Mouse (Mus musculus): ENCODE results near the gene Atp6ap1l. TPM values are rescaled to one million over a fixed set of nuclear protein-coding genes. Genes with fewer than 3 reads are reported as not detected.
A peak's percentile ranks its signal among the peaks of the same experiment; 100 is the strongest.

The Atp6ap1l gene
- polyA plus RNA-seq, 1 experiment from 2014 or later, result 0.20 TPM

- H3K4me3 ChIP-seq (ENCODE audit: low read depth, low read length), result no peak overlapping the region
- no peak overlapping the region for H3K27ac ChIP-seq (ENCODE audit: low read depth, low read length)
- H3K9ac ChIP-seq (ENCODE audit: low read depth, low read length), result no peak overlapping the region
- 87% methylated on average over 3 of the region's 3 CpGs for WGBS
- H3K4me1 ChIP-seq (replicated peaks; ENCODE audit: control insufficient read depth, insufficient read depth, low read length), result no peaks in the 10 kb centered on the region
- no peak overlapping the region for H3K4me2 ChIP-seq (replicated peaks; ENCODE audit: low read depth, low read length)
- H3K27me3 ChIP-seq (ENCODE audit: control insufficient read depth, insufficient read depth, low read length), result no peaks in the 10 kb centered on the region
- DNase-seq (ENCODE audit: low spot score), result no peak
- H3K36me3 ChIP-seq (ENCODE audit: control insufficient read depth, insufficient read depth, low read length), result no peaks in the 10 kb centered on the region
- no peak for ATAC-seq (ENCODE audit: low FRiP score)
- H3K9me3 ChIP-seq (ENCODE audit: control insufficient read depth, low read length), result no peaks in the 10 kb centered on the region
These were observed 43.0 kb downstream of the Atp6ap1l start for GRCm38 (mm10) chr13:90862138-90862537.

GRCm38 (mm10) chr13:90860888-90861431 lies 44.2 kb downstream of the Atp6ap1l start:
- WGBS, result 87% methylated on average over 2 of the region's 2 CpGs
- DNase-seq (ENCODE audit: low spot score), result no peak
- Histone ChIP-seq H3K9ac (ENCODE audit: low read depth, low read length) (no peak overlapping the region), H3K27me3 (ENCODE audit: control insufficient read depth, insufficient read depth, low read length) (no peaks in the 10 kb centered on the region), H3K4me1 (replicated peaks; ENCODE audit: control insufficient read depth, insufficient read depth, low read length) (no peaks in the 10 kb centered on the region), H3K27ac (ENCODE audit: low read depth, low read length) (no peak overlapping the region), H3K9me3 (ENCODE audit: control insufficient read depth, low read length) (no peaks in the 10 kb centered on the region), H3K4me2 (replicated peaks; ENCODE audit: low read depth, low read length) (no peak overlapping the region), H3K36me3 (ENCODE audit: control insufficient read depth, insufficient read depth, low read length) (no peaks in the 10 kb centered on the region), H3K4me3 (ENCODE audit: low read depth, low read length) (no peak overlapping the region)
- ATAC-seq (ENCODE audit: low FRiP score), result no peak

- ATAC-seq (ENCODE audit: low FRiP score) (no peak), DNase-seq (ENCODE audit: low spot score) (no peak)
- Histone ChIP-seq H3K27me3 (ENCODE audit: control insufficient read depth, insufficient read depth, low read length) (no peaks in the 10 kb centered on the region), H3K9me3 (ENCODE audit: control insufficient read depth, low read length) (no peaks in the 10 kb centered on the region), H3K4me3 (ENCODE audit: low read depth, low read length) (no peak overlapping the region), H3K4me2 (replicated peaks; ENCODE audit: low read depth, low read length) (no peak overlapping the region), H3K36me3 (ENCODE audit: control insufficient read depth, insufficient read depth, low read length) (no peaks in the 10 kb centered on the region), H3K4me1 (replicated peaks; ENCODE audit: control insufficient read depth, insufficient read depth, low read length) (no peaks in the 10 kb centered on the region), H3K27ac (ENCODE audit: low read depth, low read length) (no peak overlapping the region), H3K9ac (ENCODE audit: low read depth, low read length) (no peak overlapping the region)
- 81% methylated on average over 5 of the region's 5 CpGs for WGBS
These were observed 52.2 kb downstream of the Atp6ap1l start for GRCm38 (mm10) chr13:90852727-90853630.

- Histone ChIP-seq H3K4me2 (replicated peaks; ENCODE audit: low read depth, low read length) (no peak overlapping the region), H3K9me3 (ENCODE audit: control insufficient read depth, low read length) (no peaks in the 10 kb centered on the region), H3K27ac (ENCODE audit: low read depth, low read length) (no peak overlapping the region), H3K9ac (ENCODE audit: low read depth, low read length) (no peak overlapping the region), H3K36me3 (ENCODE audit: control insufficient read depth, insufficient read depth, low read length) (no peaks in the 10 kb centered on the region), H3K4me3 (ENCODE audit: low read depth, low read length) (no peak overlapping the region), H3K27me3 (ENCODE audit: control insufficient read depth, insufficient read depth, low read length) (no peaks in the 10 kb centered on the region), H3K4me1 (replicated peaks; ENCODE audit: control insufficient read depth, insufficient read depth, low read length) (no peaks in the 10 kb centered on the region)
- WGBS, result 74% methylated on average over 4 of the region's 4 CpGs
- ATAC-seq (ENCODE audit: low FRiP score) (no peak), DNase-seq (ENCODE audit: low spot score) (no peak)
These were observed 53.4 kb downstream of the Atp6ap1l start for GRCm38 (mm10) chr13:90851795-90852194.

GRCm38 (mm10) chr13:90844191-90844590 lies 61.0 kb downstream of the Atp6ap1l start:
- H3K36me3 ChIP-seq (ENCODE audit: control insufficient read depth, insufficient read depth, low read length), result no peaks in the 10 kb centered on the region
- no peaks in the 10 kb centered on the region for H3K9me3 ChIP-seq (ENCODE audit: control insufficient read depth, low read length)
- H3K4me1 ChIP-seq (replicated peaks; ENCODE audit: control insufficient read depth, insufficient read depth, low read length), result no peaks in the 10 kb centered on the region
- no peak overlapping the region for H3K9ac ChIP-seq (ENCODE audit: low read depth, low read length)
- ATAC-seq (ENCODE audit: low FRiP score), result no peak
- no peak overlapping the region for H3K4me3 ChIP-seq (ENCODE audit: low read depth, low read length)
- no peaks in the 10 kb centered on the region for H3K27me3 ChIP-seq (ENCODE audit: control insufficient read depth, insufficient read depth, low read length)
- H3K4me2 ChIP-seq (replicated peaks; ENCODE audit: low read depth, low read length), result no peak overlapping the region
- H3K27ac ChIP-seq (ENCODE audit: low read depth, low read length), result no peak overlapping the region
- no peak for DNase-seq (ENCODE audit: low spot score)

- Histone ChIP-seq H3K9ac (ENCODE audit: low read depth, low read length) (no peak overlapping the region), H3K4me2 (replicated peaks; ENCODE audit: low read depth, low read length) (no peak overlapping the region), H3K36me3 (ENCODE audit: control insufficient read depth, insufficient read depth, low read length) (no peaks in the 10 kb centered on the region), H3K9me3 (ENCODE audit: control insufficient read depth, low read length) (no peaks in the 10 kb centered on the region), H3K27me3 (ENCODE audit: control insufficient read depth, insufficient read depth, low read length) (no peaks in the 10 kb centered on the region), H3K4me3 (ENCODE audit: low read depth, low read length) (no peak overlapping the region), H3K27ac (ENCODE audit: low read depth, low read length) (no peak overlapping the region), H3K4me1 (replicated peaks; ENCODE audit: control insufficient read depth, insufficient read depth, low read length) (no peaks in the 10 kb centered on the region)
- no peak for DNase-seq (ENCODE audit: low spot score)
- ATAC-seq (ENCODE audit: low FRiP score), result no peak
- WGBS, result 92% methylated on average over 3 of the region's 3 CpGs
These were observed 61.7 kb downstream of the Atp6ap1l start for GRCm38 (mm10) chr13:90843412-90843811.

- H3K9me3 ChIP-seq (ENCODE audit: control insufficient read depth, low read length), result no peaks in the 10 kb centered on the region
- DNase-seq (ENCODE audit: low spot score), result no peak
- no peak overlapping the region for H3K27ac ChIP-seq (ENCODE audit: low read depth, low read length)
- H3K4me1 ChIP-seq (replicated peaks; ENCODE audit: control insufficient read depth, insufficient read depth, low read length), result no peaks in the 10 kb centered on the region
- H3K36me3 ChIP-seq (ENCODE audit: control insufficient read depth, insufficient read depth, low read length), result no peaks in the 10 kb centered on the region
- H3K4me3 ChIP-seq (ENCODE audit: low read depth, low read length), result no peak overlapping the region
- H3K27me3 ChIP-seq (ENCODE audit: control insufficient read depth, insufficient read depth, low read length), result no peaks in the 10 kb centered on the region
- peak; percentile 26; the same call in 1 of the 2 replicates for ATAC-seq (ENCODE audit: low FRiP score)
- WGBS, result 47% methylated on average over 5 of the region's 5 CpGs
- no peak overlapping the region for H3K4me2 ChIP-seq (replicated peaks; ENCODE audit: low read depth, low read length)
- no peak overlapping the region for H3K9ac ChIP-seq (ENCODE audit: low read depth, low read length)
These were observed 64.0 kb downstream of the Atp6ap1l start for GRCm38 (mm10) chr13:90841213-90841553.

- H3K4me1 ChIP-seq (replicated peaks; ENCODE audit: control insufficient read depth, insufficient read depth, low read length), result no peaks in the 10 kb centered on the region
- H3K27ac ChIP-seq (ENCODE audit: low read depth, low read length), result no peak overlapping the region
- peak; percentile 80 for DNase-seq (ENCODE audit: low spot score)
- no peak overlapping the region for H3K4me3 ChIP-seq (ENCODE audit: low read depth, low read length)
- H3K27me3 ChIP-seq (ENCODE audit: control insufficient read depth, insufficient read depth, low read length), result no peaks in the 10 kb centered on the region
- no peaks in the 10 kb centered on the region for H3K9me3 ChIP-seq (ENCODE audit: control insufficient read depth, low read length)
- H3K9ac ChIP-seq (ENCODE audit: low read depth, low read length), result no peak overlapping the region
- no peak overlapping the region for H3K4me2 ChIP-seq (replicated peaks; ENCODE audit: low read depth, low read length)
- ATAC-seq (ENCODE audit: low FRiP score), result peak; percentile 75
- H3K36me3 ChIP-seq (ENCODE audit: control insufficient read depth, insufficient read depth, low read length), result no peaks in the 10 kb centered on the region
- 49% methylated on average over 15 of the region's 15 CpGs for WGBS
These were observed 64.5 kb downstream of the Atp6ap1l start for GRCm38 (mm10) chr13:90840530-90841212.
